17 mouse cellular contexts compared by ENCODE assay signal in genomic region chr14:28961379-28961778, GRCm38 (mm10). TPM values are rescaled to one million over a fixed set of nuclear protein-coding genes. Genes with fewer than 3 reads are reported as not detected.
"Had no signal": no experiment of that assay in that cellular context is flagged by ENCODE, and none has a peak within 500 bp of the region (broad histone marks: within the 10 kb centered on the region; RNA-seq: fewer than 3 reads in every experiment).

No protein-coding gene starts in this region.

- H3K27me3 ChIP-seq: liver, embryonic 15.5 days had no signal

- DNase-seq: kidney, adult 2 months; kidney, postnatal 36 days; lung, adult 2 months; lung, postnatal 36 days; right cerebral cortex, postnatal 14 days; thymus, postnatal 36 days had no signal

- H3K9me3 ChIP-seq: limb, embryonic 10.5 days; liver, embryonic 15.5 days had no signal

- H3K9ac ChIP-seq: liver, embryonic 15.5 days had no signal

- H3K4me1 ChIP-seq: liver, embryonic 15.5 days had no signal

- ATAC-seq: lung, postnatal 0 days had no signal

- H3K4me2 ChIP-seq: liver, embryonic 11.5 days; liver, embryonic 15.5 days had no signal

- H3K27ac ChIP-seq: limb, embryonic 10.5 days; liver, embryonic 15.5 days had no signal

- H3K4me3 ChIP-seq: limb, embryonic 10.5 days; liver, embryonic 15.5 days had no signal

- H3K36me3 ChIP-seq: limb, embryonic 10.5 days; liver, embryonic 15.5 days had no signal

RNA-seq across cellular contexts. Expression of gene Lrtm1, which starts 56.6 kb away (rescaled TPM):
- total RNA-seq: layer of hippocampus, adult 18-20 months; layer of hippocampus, postnatal 10 days; left cerebral cortex, adult 18-20 months; left cerebral cortex, postnatal 10 days; megakaryocyte progenitor cell, adult 5-6 weeks; midbrain, postnatal 0 days had no signal
- polyA plus RNA-seq: limb, embryonic 10.5 days; liver, embryonic 11.5 days; lung, postnatal 0 days; thymus, postnatal 0 days had no signal
